Mouse (Mus musculus): ENCODE measurements around the gene Tff1.

- TF ChIP-seq CTCF (IDR thresholded peaks at IDR 0.05) = peak; percentile 86
- no peak for TF ChIP-seq EP300 (IDR thresholded peaks at IDR 0.05)
Measured at GRCm38 (mm10) chr17:31138398-31138797, 26.7 kb downstream of the Tff1 start.

All from lung, postnatal 0 days (tissue).